Comparison of ENCODE assay signal across 13 mouse cellular contexts in the genomic region with DNA sequence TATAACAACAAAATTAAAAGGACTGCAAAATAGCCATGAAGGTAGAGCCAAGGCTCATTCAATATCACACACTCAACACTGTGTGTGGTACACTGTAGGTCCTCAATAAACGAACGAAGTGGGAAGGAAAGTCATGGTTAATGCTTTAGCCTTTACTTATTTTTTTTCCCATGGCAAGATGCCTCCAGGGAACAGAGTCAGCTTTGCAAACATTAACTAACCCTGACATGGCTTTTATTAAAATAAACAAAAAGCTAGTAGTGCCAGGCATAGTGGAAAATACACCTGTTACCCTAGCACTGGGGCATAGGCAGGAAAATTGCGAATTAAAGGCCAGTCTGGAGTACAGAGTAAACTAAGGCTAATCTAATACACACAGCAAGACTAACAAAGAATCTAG. TPM values are rescaled to one million over a fixed set of nuclear protein-coding genes. Genes with fewer than 3 reads are reported as not detected.
"Had no signal": no experiment of that assay in that cellular context is flagged by ENCODE, and none has a peak within 500 bp of the region (broad histone marks: within the 10 kb centered on the region; RNA-seq: fewer than 3 reads in every experiment).

No protein-coding gene starts in this region.

- H3K4me1 ChIP-seq: hindbrain, embryonic 15.5 days; limb, embryonic 10.5 days; liver, embryonic 13.5 days; lung, embryonic 15.5 days; neural tube, embryonic 15.5 days had no signal

- H3K9ac ChIP-seq: hindbrain, embryonic 15.5 days; liver, embryonic 13.5 days; liver, postnatal 0 days; lung, embryonic 15.5 days; neural tube, embryonic 15.5 days had no signal

- H3K27ac ChIP-seq: hindbrain, embryonic 15.5 days; limb, embryonic 10.5 days; liver, embryonic 13.5 days; lung, embryonic 15.5 days; neural tube, embryonic 15.5 days had no signal

- H3K4me2 ChIP-seq: hindbrain, embryonic 15.5 days; liver, embryonic 13.5 days; lung, embryonic 15.5 days; neural tube, embryonic 15.5 days had no signal

- H3K36me3 ChIP-seq: hindbrain, embryonic 15.5 days; limb, embryonic 10.5 days; liver, embryonic 13.5 days; lung, embryonic 15.5 days; neural tube, embryonic 15.5 days had no signal

- H3K27me3 ChIP-seq: hindbrain, embryonic 15.5 days; liver, embryonic 13.5 days; lung, embryonic 15.5 days; neural tube, embryonic 15.5 days had no signal

- H3K9me3 ChIP-seq: hindbrain, embryonic 15.5 days; limb, embryonic 10.5 days; liver, embryonic 13.5 days; lung, embryonic 15.5 days; neural tube, embryonic 15.5 days had no signal

- H3K4me3 ChIP-seq: hindbrain, embryonic 15.5 days; limb, embryonic 10.5 days; liver, embryonic 13.5 days; lung, embryonic 15.5 days; myocyte; neural tube, embryonic 15.5 days had no signal

- DNase-seq: liver, embryonic 13.5 days; liver, postnatal 0 days; lung, postnatal 14 days; midbrain, embryonic 14.5 days; right cerebral cortex, adult 18-20 months; right cerebral cortex, postnatal 25 days; thymus, postnatal 4 days had no signal

- ATAC-seq: liver, postnatal 0 days had no signal

RNA-seq across cellular contexts. Expression of a gene that starts 35.2 kb away (rescaled TPM):
- total RNA-seq: megakaryocyte-erythroid progenitor cell, adult 5-6 weeks had no signal
